Mouse (Mus musculus): Measurements from ENCODE around the gene Pfas.

DNA sequence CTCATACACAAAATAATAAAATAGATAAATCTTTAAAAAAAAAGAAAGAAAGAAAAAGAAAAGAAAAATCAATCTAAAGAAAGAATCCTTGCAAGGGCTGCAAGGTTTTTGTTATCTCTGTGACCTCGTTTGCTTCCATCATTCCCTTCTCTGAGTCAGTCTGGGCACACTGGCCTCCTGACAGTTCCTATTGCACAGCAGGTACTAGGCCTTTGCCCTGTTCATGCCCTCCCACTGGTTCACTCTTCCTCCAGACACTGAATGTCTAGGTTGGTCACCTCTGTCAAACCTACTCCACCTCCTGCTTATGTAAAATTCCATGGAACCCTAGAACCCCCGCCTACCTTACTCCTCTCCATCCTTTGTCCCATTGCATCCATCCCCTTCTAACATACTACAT, 63.0 kb downstream of the Pfas start:
- TF ChIP-seq POLR2AphosphoS2 (IDR thresholded peaks at IDR 0.05; ENCODE audit: low read length), result no peak
- no peak for TF ChIP-seq ZC3H11A (IDR thresholded peaks at IDR 0.05; ENCODE audit: low read depth, low read length)
- no peak for TF ChIP-seq UBTF (IDR thresholded peaks at IDR 0.05; ENCODE audit: borderline replicate concordance, insufficient read depth, low read depth, low read length)

Measured in MEL (cell line).